Mouse (Mus musculus): Measurements from ENCODE around the gene Eps8l3. TPM values are rescaled to one million over a fixed set of nuclear protein-coding genes. Genes with fewer than 3 reads are reported as not detected.

The Eps8l3 gene
- polyA plus RNA-seq, 1 experiment from 2014 or later, result 29.2 TPM

GRCm38 (mm10) chr3:107848126-107848525 is 28.9 kb upstream of the Eps8l3 start:
- H3K9ac ChIP-seq (ENCODE audit: low read length), result no peak overlapping the region

GRCm38 (mm10) chr3:107849000-107849692 is 27.9 kb upstream of the Eps8l3 start:
- Histone ChIP-seq H3K27ac (replicated peaks) (no peak overlapping the region), H3K9ac (ENCODE audit: low read length) (no peak overlapping the region), H3K4me2 (replicated peaks; ENCODE audit: low read depth) (no peak overlapping the region), H3K4me3 (ENCODE audit: low read depth, low read length) (no peak overlapping the region), H3K9me3 (ENCODE audit: control insufficient read depth, low read length) (no peaks in the 10 kb centered on the region), H3K27me3 (ENCODE audit: control insufficient read depth, insufficient read depth, low read length) (no peaks in the 10 kb centered on the region), H3K4me1 (replicated peaks; ENCODE audit: control insufficient read depth, insufficient read depth) (peaks cover 5% of the 10 kb centered on the region; the same call in 1 of the 2 replicates), H3K36me3 (ENCODE audit: control insufficient read depth, insufficient read depth, low read length) (no peaks in the 10 kb centered on the region)
- DNase-seq (ENCODE audit: low spot score) (no peak), ATAC-seq (ENCODE audit: low FRiP score, low TSS enrichment) (no peak)
- no peak for TF ChIP-seq EP300 (optimal IDR thresholded peaks at IDR 0.05)
- TF ChIP-seq CTCF (IDR thresholded peaks at IDR 0.05; ENCODE audit: low read depth), result no peak
- whole genome bisulfite sequencing, result 75% methylated on average over 6 of the region's 6 CpGs

More at GRCm38 (mm10) chr3:107848126-107848525, 28.9 kb upstream of the Eps8l3 start:
- Histone ChIP-seq H3K27ac (replicated peaks) (peak overlapping the region; percentile 45), H3K36me3 (ENCODE audit: control insufficient read depth, insufficient read depth, low read length) (no peaks in the 10 kb centered on the region), H3K9me3 (ENCODE audit: control insufficient read depth, low read length) (no peaks in the 10 kb centered on the region), H3K27me3 (ENCODE audit: control insufficient read depth, insufficient read depth, low read length) (no peaks in the 10 kb centered on the region), H3K4me1 (replicated peaks; ENCODE audit: control insufficient read depth, insufficient read depth) (peaks cover 5% of the 10 kb centered on the region; the same call in 1 of the 2 replicates), H3K4me3 (ENCODE audit: low read depth, low read length) (no peak overlapping the region), H3K4me2 (replicated peaks; ENCODE audit: low read depth) (no peak overlapping the region)
- ATAC-seq (ENCODE audit: low FRiP score, low TSS enrichment) (no peak), DNase-seq (ENCODE audit: low spot score) (no peak)
- TF ChIP-seq EP300 (optimal IDR thresholded peaks at IDR 0.05) (no peak), CTCF (IDR thresholded peaks at IDR 0.05; ENCODE audit: low read depth) (no peak)
- 45% methylated on average over 4 of the region's 4 CpGs for WGBS

- Histone ChIP-seq H3K4me3 (ENCODE audit: low read depth, low read length) (no peak overlapping the region), H3K4me1 (replicated peaks; ENCODE audit: control insufficient read depth, insufficient read depth) (peaks cover 5% of the 10 kb centered on the region; the same call in 1 of the 2 replicates), H3K9ac (ENCODE audit: low read length) (no peak overlapping the region), H3K27ac (replicated peaks) (no peak overlapping the region), H3K4me2 (replicated peaks; ENCODE audit: low read depth) (no peak overlapping the region), H3K9me3 (ENCODE audit: control insufficient read depth, low read length) (no peaks in the 10 kb centered on the region), H3K36me3 (ENCODE audit: control insufficient read depth, insufficient read depth, low read length) (no peaks in the 10 kb centered on the region), H3K27me3 (ENCODE audit: control insufficient read depth, insufficient read depth, low read length) (no peaks in the 10 kb centered on the region)
- ATAC-seq (ENCODE audit: low FRiP score, low TSS enrichment) (no peak), DNase-seq (ENCODE audit: low spot score) (no peak)
- TF ChIP-seq EP300 (optimal IDR thresholded peaks at IDR 0.05) (no peak), CTCF (IDR thresholded peaks at IDR 0.05; ENCODE audit: low read depth) (no peak)
- 80% methylated on average over 2 of the region's 2 CpGs for WGBS
These were observed 27.4 kb upstream of the Eps8l3 start for GRCm38 (mm10) chr3:107849693-107850031.

- no peak overlapping the region; the same call in 1 of the 2 replicates for H3K4me2 ChIP-seq (replicated peaks; ENCODE audit: low read depth)
- no peak overlapping the region for H3K9ac ChIP-seq (ENCODE audit: low read length)
- H3K27me3 ChIP-seq (ENCODE audit: control insufficient read depth, insufficient read depth, low read length), result no peaks in the 10 kb centered on the region
- WGBS, result 34% methylated on average over 12 of the region's 12 CpGs
- no peak overlapping the region for H3K4me3 ChIP-seq (ENCODE audit: low read depth, low read length)
- TF ChIP-seq CTCF (IDR thresholded peaks at IDR 0.05; ENCODE audit: low read depth), result no peak
- no peak for TF ChIP-seq EP300 (optimal IDR thresholded peaks at IDR 0.05)
- H3K27ac ChIP-seq (replicated peaks), result peak overlapping the region; percentile 45
- H3K4me1 ChIP-seq (replicated peaks; ENCODE audit: control insufficient read depth, insufficient read depth), result peaks cover 5% of the 10 kb centered on the region; the same call in 1 of the 2 replicates
- peak; percentile 56; the same call in 1 of the 2 replicates for ATAC-seq (ENCODE audit: low FRiP score, low TSS enrichment)
- H3K9me3 ChIP-seq (ENCODE audit: control insufficient read depth, low read length), result no peaks in the 10 kb centered on the region
- no peak for DNase-seq (ENCODE audit: low spot score)
- no peaks in the 10 kb centered on the region for H3K36me3 ChIP-seq (ENCODE audit: control insufficient read depth, insufficient read depth, low read length)
These were observed 26.5 kb upstream of the Eps8l3 start for GRCm38 (mm10) chr3:107850418-107851031.

GRCm38 (mm10) chr3:107852786-107853185 is 24.2 kb upstream of the Eps8l3 start:
- no peak for DNase-seq (ENCODE audit: low spot score)
- WGBS, result 43% methylated on average over 7 of the region's 7 CpGs
- H3K4me2 ChIP-seq (replicated peaks; ENCODE audit: low read depth), result no peak overlapping the region
- no peaks in the 10 kb centered on the region for H3K36me3 ChIP-seq (ENCODE audit: control insufficient read depth, insufficient read depth, low read length)
- H3K27ac ChIP-seq (replicated peaks), result no peak overlapping the region
- H3K4me3 ChIP-seq (ENCODE audit: low read depth, low read length), result no peak overlapping the region
- no peaks in the 10 kb centered on the region for H3K27me3 ChIP-seq (ENCODE audit: control insufficient read depth, insufficient read depth, low read length)
- no peak overlapping the region for H3K9ac ChIP-seq (ENCODE audit: low read length)
- no peak for TF ChIP-seq EP300 (optimal IDR thresholded peaks at IDR 0.05)
- no peak for TF ChIP-seq CTCF (IDR thresholded peaks at IDR 0.05; ENCODE audit: low read depth)
- no peaks in the 10 kb centered on the region for H3K9me3 ChIP-seq (ENCODE audit: control insufficient read depth, low read length)
- peaks cover 5% of the 10 kb centered on the region; the same call in 1 of the 2 replicates for H3K4me1 ChIP-seq (replicated peaks; ENCODE audit: control insufficient read depth, insufficient read depth)
- ATAC-seq (ENCODE audit: low FRiP score, low TSS enrichment), result no peak

Measured in stomach, postnatal 0 days (tissue).